Mouse (Mus musculus): ENCODE results near the gene Pank2. TPM values are rescaled to one million over a fixed set of nuclear protein-coding genes. Genes with fewer than 3 reads are reported as not detected.

The Pank2 gene
- total RNA-seq, 1 experiment, result 22.0 TPM

GRCm38 (mm10) chr2:131323675-131324074 is 61.4 kb downstream of the Pank2 start:
- H3K36me3 ChIP-seq (ENCODE audit: control insufficient read depth, insufficient read depth, low read length, poor library complexity, severe bottlenecking), result no peaks in the 10 kb centered on the region
- H3K4me1 ChIP-seq (ENCODE audit: control insufficient read depth in 2 of 2, insufficient read depth in 2 of 2, low read length in 2 of 2, poor library complexity in 1 of 2), result no peaks in the 10 kb centered on the region
- no peak for DNase-seq (ENCODE audit: low read depth, low spot score)
- H3K4me3 ChIP-seq (ENCODE audit: insufficient read depth in 1 of 2, low read depth in 1 of 2, low read length in 2 of 2, poor library complexity in 1 of 2, severe bottlenecking in 1 of 2), result no peak overlapping the region
- no peak for TF ChIP-seq ZNF384 (IDR thresholded peaks at IDR 0.05; ENCODE audit: low read depth, low read length)
- TF ChIP-seq HCFC1 (IDR thresholded peaks at IDR 0.05; ENCODE audit: borderline replicate concordance, insufficient read depth, low read length), result no peak
- TF ChIP-seq MAFK (IDR thresholded peaks at IDR 0.05; ENCODE audit: insufficient read depth, low read depth, low read length), result no peak
- TF ChIP-seq CHD2 (IDR thresholded peaks at IDR 0.05; ENCODE audit: low read depth, low read length), result no peak
- TF ChIP-seq ZC3H11A (IDR thresholded peaks at IDR 0.05; ENCODE audit: borderline replicate concordance, low read depth, low read length), result no peak
- H3K9me3 ChIP-seq (ENCODE audit: control insufficient read depth, insufficient read depth, low read depth, low read length), result no peaks in the 10 kb centered on the region
- in situ Hi-C loops (cut with MboI; ENCODE audit: low sequenced_read_pairs in 2 of 2, unreplicated experiment in 2 of 2), result no loop called here
- no peak overlapping the region for H3K27ac ChIP-seq (ENCODE audit: insufficient read depth, low read depth, low read length, poor library complexity, severe bottlenecking)
- no peak overlapping the region for H3K9ac ChIP-seq (ENCODE audit: insufficient read depth, low read depth, low read length, poor library complexity, severe bottlenecking)

- TF ChIP-seq HCFC1 (IDR thresholded peaks at IDR 0.05; ENCODE audit: borderline replicate concordance, insufficient read depth, low read length) (no peak), MAFK (IDR thresholded peaks at IDR 0.05; ENCODE audit: insufficient read depth, low read depth, low read length) (no peak), CHD2 (IDR thresholded peaks at IDR 0.05; ENCODE audit: low read depth, low read length) (no peak), ZC3H11A (IDR thresholded peaks at IDR 0.05; ENCODE audit: borderline replicate concordance, low read depth, low read length) (no peak), ZNF384 (IDR thresholded peaks at IDR 0.05; ENCODE audit: low read depth, low read length) (no peak)
- in situ Hi-C loops (cut with MboI; ENCODE audit: low sequenced_read_pairs in 2 of 2, unreplicated experiment in 2 of 2), result no loop called here
- H3K4me1 ChIP-seq (ENCODE audit: control insufficient read depth in 2 of 2, insufficient read depth in 2 of 2, low read length in 2 of 2, poor library complexity in 1 of 2), result no peaks in the 10 kb centered on the region
- H3K4me3 ChIP-seq (ENCODE audit: insufficient read depth in 1 of 2, low read depth in 1 of 2, low read length in 2 of 2, poor library complexity in 1 of 2, severe bottlenecking in 1 of 2), result no peak overlapping the region
- H3K9ac ChIP-seq (ENCODE audit: insufficient read depth, low read depth, low read length, poor library complexity, severe bottlenecking), result no peak overlapping the region
- H3K27ac ChIP-seq (ENCODE audit: insufficient read depth, low read depth, low read length, poor library complexity, severe bottlenecking), result no peak overlapping the region
- H3K36me3 ChIP-seq (ENCODE audit: control insufficient read depth, insufficient read depth, low read length, poor library complexity, severe bottlenecking), result no peaks in the 10 kb centered on the region
- no peaks in the 10 kb centered on the region for H3K9me3 ChIP-seq (ENCODE audit: control insufficient read depth, insufficient read depth, low read depth, low read length)
- no peak for DNase-seq (ENCODE audit: low read depth, low spot score)
Observed at GRCm38 (mm10) chr2:131326044-131326443, 63.7 kb downstream of the Pank2 start.

- Histone ChIP-seq H3K4me3 (ENCODE audit: insufficient read depth in 1 of 2, low read depth in 1 of 2, low read length in 2 of 2, poor library complexity in 1 of 2, severe bottlenecking in 1 of 2) (no peak overlapping the region), H3K9ac (ENCODE audit: insufficient read depth, low read depth, low read length, poor library complexity, severe bottlenecking) (no peak overlapping the region), H3K9me3 (ENCODE audit: control insufficient read depth, insufficient read depth, low read depth, low read length) (no peaks in the 10 kb centered on the region), H3K36me3 (ENCODE audit: control insufficient read depth, insufficient read depth, low read length, poor library complexity, severe bottlenecking) (no peaks in the 10 kb centered on the region), H3K27ac (ENCODE audit: insufficient read depth, low read depth, low read length, poor library complexity, severe bottlenecking) (no peak overlapping the region), H3K4me1 (ENCODE audit: control insufficient read depth in 2 of 2, insufficient read depth in 2 of 2, low read length in 2 of 2, poor library complexity in 1 of 2) (no peaks in the 10 kb centered on the region)
- TF ChIP-seq MAFK (IDR thresholded peaks at IDR 0.05; ENCODE audit: insufficient read depth, low read depth, low read length) (no peak), CHD2 (IDR thresholded peaks at IDR 0.05; ENCODE audit: low read depth, low read length) (no peak), ZC3H11A (IDR thresholded peaks at IDR 0.05; ENCODE audit: borderline replicate concordance, low read depth, low read length) (no peak), HCFC1 (IDR thresholded peaks at IDR 0.05; ENCODE audit: borderline replicate concordance, insufficient read depth, low read length) (no peak), ZNF384 (IDR thresholded peaks at IDR 0.05; ENCODE audit: low read depth, low read length) (no peak)
- in situ Hi-C loops (cut with MboI; ENCODE audit: low sequenced_read_pairs in 2 of 2, unreplicated experiment in 2 of 2), result no loop called here
- no peak for DNase-seq (ENCODE audit: low read depth, low spot score)
Observed at GRCm38 (mm10) chr2:131328981-131329380, 66.7 kb downstream of the Pank2 start.

GRCm38 (mm10) chr2:131330548-131330947 is 68.3 kb downstream of the Pank2 start:
- Histone ChIP-seq H3K27ac (ENCODE audit: insufficient read depth, low read depth, low read length, poor library complexity, severe bottlenecking) (no peak overlapping the region), H3K9ac (ENCODE audit: insufficient read depth, low read depth, low read length, poor library complexity, severe bottlenecking) (no peak overlapping the region), H3K36me3 (ENCODE audit: control insufficient read depth, insufficient read depth, low read length, poor library complexity, severe bottlenecking) (no peaks in the 10 kb centered on the region), H3K4me1 (ENCODE audit: control insufficient read depth in 2 of 2, insufficient read depth in 2 of 2, low read length in 2 of 2, poor library complexity in 1 of 2) (no peaks in the 10 kb centered on the region), H3K4me3 (ENCODE audit: insufficient read depth in 1 of 2, low read depth in 1 of 2, low read length in 2 of 2, poor library complexity in 1 of 2, severe bottlenecking in 1 of 2) (no peak overlapping the region), H3K9me3 (ENCODE audit: control insufficient read depth, insufficient read depth, low read depth, low read length) (no peaks in the 10 kb centered on the region)
- TF ChIP-seq HCFC1 (IDR thresholded peaks at IDR 0.05; ENCODE audit: borderline replicate concordance, insufficient read depth, low read length), result no peak
- no peak for TF ChIP-seq CHD2 (IDR thresholded peaks at IDR 0.05; ENCODE audit: low read depth, low read length)
- TF ChIP-seq ZNF384 (IDR thresholded peaks at IDR 0.05; ENCODE audit: low read depth, low read length), result no peak
- no peak for TF ChIP-seq ZC3H11A (IDR thresholded peaks at IDR 0.05; ENCODE audit: borderline replicate concordance, low read depth, low read length)
- TF ChIP-seq MAFK (IDR thresholded peaks at IDR 0.05; ENCODE audit: insufficient read depth, low read depth, low read length), result no peak
- DNase-seq (ENCODE audit: low read depth, low spot score), result no peak
- in situ Hi-C loops (cut with MboI; ENCODE audit: low sequenced_read_pairs in 2 of 2, unreplicated experiment in 2 of 2), result no loop called here

- Histone ChIP-seq H3K4me3 (ENCODE audit: insufficient read depth in 1 of 2, low read depth in 1 of 2, low read length in 2 of 2, poor library complexity in 1 of 2, severe bottlenecking in 1 of 2) (no peak overlapping the region), H3K4me1 (ENCODE audit: control insufficient read depth in 2 of 2, insufficient read depth in 2 of 2, low read length in 2 of 2, poor library complexity in 1 of 2) (no peaks in the 10 kb centered on the region), H3K27ac (ENCODE audit: insufficient read depth, low read depth, low read length, poor library complexity, severe bottlenecking) (no peak overlapping the region), H3K9me3 (ENCODE audit: control insufficient read depth, insufficient read depth, low read depth, low read length) (no peaks in the 10 kb centered on the region), H3K36me3 (ENCODE audit: control insufficient read depth, insufficient read depth, low read length, poor library complexity, severe bottlenecking) (no peaks in the 10 kb centered on the region), H3K9ac (ENCODE audit: insufficient read depth, low read depth, low read length, poor library complexity, severe bottlenecking) (no peak overlapping the region)
- in situ Hi-C loops (cut with MboI; ENCODE audit: low sequenced_read_pairs in 2 of 2, unreplicated experiment in 2 of 2), result no loop called here
- no peak for TF ChIP-seq ZC3H11A (IDR thresholded peaks at IDR 0.05; ENCODE audit: borderline replicate concordance, low read depth, low read length)
- DNase-seq (ENCODE audit: low read depth, low spot score), result no peak
Observed at GRCm38 (mm10) chr2:131337602-131338001, 75.3 kb downstream of the Pank2 start.

All from ES-E14 (cell line).